Mouse (Mus musculus): Measurements from ENCODE around the gene Myo18b. TPM values are rescaled to one million over a fixed set of nuclear protein-coding genes. Genes with fewer than 3 reads are reported as not detected.

The Myo18b gene
- polyA plus RNA-seq, 1 experiment from 2014 or later: 1.1 TPM

GRCm38 (mm10) chr5:112834896-112835295, 61.3 kb downstream of the Myo18b start:
- no peak overlapping the region for H3K9ac ChIP-seq (ENCODE audit: low read length)
- H3K4me1 ChIP-seq (replicated peaks; ENCODE audit: control insufficient read depth, insufficient read depth, low read length): no peaks in the 10 kb centered on the region
- no peaks in the 10 kb centered on the region for H3K27me3 ChIP-seq (ENCODE audit: control insufficient read depth, insufficient read depth, low read depth, low read length)
- H3K4me2 ChIP-seq (ENCODE audit: low read depth, low read length): no peak overlapping the region
- H3K4me3 ChIP-seq (ENCODE audit: low read length): no peak overlapping the region
- H3K9me3 ChIP-seq (ENCODE audit: control insufficient read depth, low read length): no peaks in the 10 kb centered on the region
- H3K36me3 ChIP-seq (ENCODE audit: control insufficient read depth, insufficient read depth, low read length): no peaks in the 10 kb centered on the region
- H3K27ac ChIP-seq (ENCODE audit: low read length): no peak overlapping the region
- ATAC-seq (ENCODE audit: low read depth): no peak

- no peaks in the 10 kb centered on the region for H3K36me3 ChIP-seq (ENCODE audit: control insufficient read depth, insufficient read depth, low read length)
- H3K9ac ChIP-seq (ENCODE audit: low read length): no peak overlapping the region
- ATAC-seq (ENCODE audit: low read depth): no peak
- no peaks in the 10 kb centered on the region for H3K27me3 ChIP-seq (ENCODE audit: control insufficient read depth, insufficient read depth, low read depth, low read length)
- no peaks in the 10 kb centered on the region for H3K4me1 ChIP-seq (replicated peaks; ENCODE audit: control insufficient read depth, insufficient read depth, low read length)
- WGBS: 64% methylated on average over 11 of the region's 11 CpGs
- H3K27ac ChIP-seq (ENCODE audit: low read length): no peak overlapping the region
- H3K4me3 ChIP-seq (ENCODE audit: low read length): no peak overlapping the region
- H3K9me3 ChIP-seq (ENCODE audit: control insufficient read depth, low read length): no peaks in the 10 kb centered on the region
- H3K4me2 ChIP-seq (ENCODE audit: low read depth, low read length): no peak overlapping the region
These were observed 62.3 kb downstream of the Myo18b start for GRCm38 (mm10) chr5:112833866-112834265.

- Histone ChIP-seq H3K4me2 (ENCODE audit: low read depth, low read length) (no peak overlapping the region), H3K4me3 (ENCODE audit: low read length) (no peak overlapping the region), H3K27me3 (ENCODE audit: control insufficient read depth, insufficient read depth, low read depth, low read length) (no peaks in the 10 kb centered on the region), H3K9me3 (ENCODE audit: control insufficient read depth, low read length) (no peaks in the 10 kb centered on the region), H3K36me3 (ENCODE audit: control insufficient read depth, insufficient read depth, low read length) (no peaks in the 10 kb centered on the region), H3K9ac (ENCODE audit: low read length) (no peak overlapping the region), H3K27ac (ENCODE audit: low read length) (no peak overlapping the region), H3K4me1 (replicated peaks; ENCODE audit: control insufficient read depth, insufficient read depth, low read length) (no peaks in the 10 kb centered on the region)
- ATAC-seq (ENCODE audit: low read depth): no peak
- WGBS: 64% methylated on average over 12 of the region's 12 CpGs
These were observed 70.9 kb downstream of the Myo18b start for GRCm38 (mm10) chr5:112825091-112825794.

- H3K9ac ChIP-seq (ENCODE audit: low read length): no peak overlapping the region
- H3K4me3 ChIP-seq (ENCODE audit: low read length): no peak overlapping the region
- no peak for ATAC-seq (ENCODE audit: low read depth)
- H3K27me3 ChIP-seq (ENCODE audit: control insufficient read depth, insufficient read depth, low read depth, low read length): no peaks in the 10 kb centered on the region
- no peaks in the 10 kb centered on the region for H3K36me3 ChIP-seq (ENCODE audit: control insufficient read depth, insufficient read depth, low read length)
- H3K27ac ChIP-seq (ENCODE audit: low read length): no peak overlapping the region
- WGBS: 27% methylated on average over 13 of the region's 13 CpGs
- H3K4me2 ChIP-seq (ENCODE audit: low read depth, low read length): no peak overlapping the region
- H3K9me3 ChIP-seq (ENCODE audit: control insufficient read depth, low read length): no peaks in the 10 kb centered on the region
- no peaks in the 10 kb centered on the region for H3K4me1 ChIP-seq (replicated peaks; ENCODE audit: control insufficient read depth, insufficient read depth, low read length)
These were observed 71.8 kb downstream of the Myo18b start for GRCm38 (mm10) chr5:112824376-112824775.

GRCm38 (mm10) chr5:112822426-112822825, 73.7 kb downstream of the Myo18b start:
- WGBS: 53% methylated on average over 3 of the region's 3 CpGs
- no peak for ATAC-seq (ENCODE audit: low read depth)
- Histone ChIP-seq H3K27ac (ENCODE audit: low read length) (no peak overlapping the region), H3K4me2 (ENCODE audit: low read depth, low read length) (no peak overlapping the region), H3K4me1 (replicated peaks; ENCODE audit: control insufficient read depth, insufficient read depth, low read length) (no peaks in the 10 kb centered on the region), H3K4me3 (ENCODE audit: low read length) (no peak overlapping the region), H3K27me3 (ENCODE audit: control insufficient read depth, insufficient read depth, low read depth, low read length) (no peaks in the 10 kb centered on the region), H3K9ac (ENCODE audit: low read length) (no peak overlapping the region), H3K36me3 (ENCODE audit: control insufficient read depth, insufficient read depth, low read length) (no peaks in the 10 kb centered on the region), H3K9me3 (ENCODE audit: control insufficient read depth, low read length) (no peaks in the 10 kb centered on the region)

GRCm38 (mm10) chr5:112815051-112815450, 81.1 kb downstream of the Myo18b start:
- Histone ChIP-seq H3K4me2 (ENCODE audit: low read depth, low read length) (no peak overlapping the region), H3K9me3 (ENCODE audit: control insufficient read depth, low read length) (no peaks in the 10 kb centered on the region), H3K4me1 (replicated peaks; ENCODE audit: control insufficient read depth, insufficient read depth, low read length) (no peaks in the 10 kb centered on the region), H3K27ac (ENCODE audit: low read length) (no peak overlapping the region), H3K36me3 (ENCODE audit: control insufficient read depth, insufficient read depth, low read length) (no peaks in the 10 kb centered on the region), H3K4me3 (ENCODE audit: low read length) (no peak overlapping the region), H3K9ac (ENCODE audit: low read length) (no peak overlapping the region), H3K27me3 (ENCODE audit: control insufficient read depth, insufficient read depth, low read depth, low read length) (no peaks in the 10 kb centered on the region)
- WGBS: 69% methylated on average over 7 of the region's 7 CpGs
- ATAC-seq (ENCODE audit: low read depth): no peak

GRCm38 (mm10) chr5:112807629-112808028, 88.5 kb downstream of the Myo18b start:
- Histone ChIP-seq H3K9ac (ENCODE audit: low read length) (no peak overlapping the region), H3K4me3 (ENCODE audit: low read length) (no peak overlapping the region), H3K27me3 (ENCODE audit: control insufficient read depth, insufficient read depth, low read depth, low read length) (no peaks in the 10 kb centered on the region), H3K4me2 (ENCODE audit: low read depth, low read length) (no peak overlapping the region), H3K4me1 (replicated peaks; ENCODE audit: control insufficient read depth, insufficient read depth, low read length) (no peaks in the 10 kb centered on the region), H3K27ac (ENCODE audit: low read length) (no peak overlapping the region), H3K9me3 (ENCODE audit: control insufficient read depth, low read length) (no peaks in the 10 kb centered on the region), H3K36me3 (ENCODE audit: control insufficient read depth, insufficient read depth, low read length) (no peaks in the 10 kb centered on the region)
- WGBS: 79% methylated on average over 4 of the region's 4 CpGs
- no peak for ATAC-seq (ENCODE audit: low read depth)

GRCm38 (mm10) chr5:112796086-112796485, 100.1 kb downstream of the Myo18b start:
- H3K36me3 ChIP-seq (ENCODE audit: control insufficient read depth, insufficient read depth, low read length): no peaks in the 10 kb centered on the region
- no peak for ATAC-seq (ENCODE audit: low read depth)

GRCm38 (mm10) chr5:112791792-112792780, 104.1 kb downstream of the Myo18b start:
- H3K4me2 ChIP-seq (ENCODE audit: low read depth, low read length): no peak overlapping the region
- no peak overlapping the region for H3K27ac ChIP-seq (ENCODE audit: low read length)
- no peak overlapping the region for H3K4me3 ChIP-seq (ENCODE audit: low read length)
- no peaks in the 10 kb centered on the region for H3K36me3 ChIP-seq (ENCODE audit: control insufficient read depth, insufficient read depth, low read length)
- H3K9ac ChIP-seq (ENCODE audit: low read length): no peak overlapping the region
- no peaks in the 10 kb centered on the region for H3K9me3 ChIP-seq (ENCODE audit: control insufficient read depth, low read length)
- no peaks in the 10 kb centered on the region for H3K4me1 ChIP-seq (replicated peaks; ENCODE audit: control insufficient read depth, insufficient read depth, low read length)
- ATAC-seq (ENCODE audit: low read depth): no peak
- 70% methylated on average over 15 of the region's 15 CpGs for WGBS
- H3K27me3 ChIP-seq (ENCODE audit: control insufficient read depth, insufficient read depth, low read depth, low read length): no peaks in the 10 kb centered on the region

More at GRCm38 (mm10) chr5:112796086-112796485, 100.1 kb downstream of the Myo18b start:
- H3K27me3 ChIP-seq (ENCODE audit: control insufficient read depth, insufficient read depth, low read depth, low read length): no peaks in the 10 kb centered on the region
- H3K4me1 ChIP-seq (replicated peaks; ENCODE audit: control insufficient read depth, insufficient read depth, low read length): no peaks in the 10 kb centered on the region
- no peak overlapping the region for H3K4me3 ChIP-seq (ENCODE audit: low read length)
- H3K9ac ChIP-seq (ENCODE audit: low read length): no peak overlapping the region
- no peaks in the 10 kb centered on the region for H3K9me3 ChIP-seq (ENCODE audit: control insufficient read depth, low read length)
- no peak overlapping the region for H3K4me2 ChIP-seq (ENCODE audit: low read depth, low read length)
- no peak overlapping the region for H3K27ac ChIP-seq (ENCODE audit: low read length)
- 64% methylated on average over 7 of the region's 7 CpGs for WGBS

All from lung, embryonic 16.5 days (tissue).